Mouse (Mus musculus): ENCODE data around the gene Tent5b.

DNA sequence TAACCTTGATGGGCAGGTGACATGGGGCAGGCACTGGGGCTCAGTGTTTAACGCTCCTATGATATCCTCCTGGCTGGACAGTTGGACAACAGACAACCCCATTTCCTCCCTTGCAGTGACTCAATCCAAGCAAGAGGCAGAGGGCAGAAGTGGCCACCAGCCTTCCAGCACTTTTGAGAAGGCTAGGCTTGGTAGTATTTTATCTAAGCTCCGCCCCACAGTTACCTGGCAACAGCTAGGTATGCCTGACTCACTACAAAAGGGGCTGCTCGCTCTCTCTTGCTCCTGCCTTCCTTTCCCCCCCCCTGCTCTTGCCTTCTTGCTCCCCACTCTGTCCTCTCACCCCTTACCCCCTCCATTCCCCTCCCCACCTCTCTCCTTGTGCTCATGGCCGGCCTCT is 18.6 kb upstream of the Tent5b start:
- TF ChIP-seq POLR2A (IDR thresholded peaks at IDR 0.05; ENCODE audit: insufficient read depth, low read length) (no peak), CTCF (IDR thresholded peaks at IDR 0.05; ENCODE audit: low read depth, low read length) (no peak), EP300 (IDR thresholded peaks at IDR 0.05; ENCODE audit: insufficient read depth, low read depth, low read length) (no peak)

All from ES-Bruce4 (cell line).